Mouse (Mus musculus) right cerebral cortex, postnatal 10 days (tissue): Measurements from ENCODE around the gene Ubac1.

Source experiments
- DNase-seq, 2 experiments: peaks; one replicate each; pipeline ENCODE4 v3.0.0; 2021; ENCODE audit warnings: low spot score in 2 of 2

The Ubac1 gene

GRCm38 (mm10) chr2:26021561-26022257, at the start of gene Ubac1:
Gene Ubac1, minus strand, starts transcription at chr2:26021747.
- DNase-seq, result peak; percentile 94 to 95

- DNase-seq, result no peak
These were observed 47.0 kb upstream of the Ubac1 start for GRCm38 (mm10) chr2:26068592-26068991.

GRCm38 (mm10) chr2:26068175-26068574, 46.6 kb upstream of the Ubac1 start:
- DNase-seq, result no peak

- peak; percentile 87 to 92 for DNase-seq
These were observed 45.0 kb upstream of the Ubac1 start for GRCm38 (mm10) chr2:26066527-26066926.

- DNase-seq, result no peak
These were observed 41.3 kb upstream of the Ubac1 start for GRCm38 (mm10) chr2:26062742-26063427.

- DNase-seq, result no peak
These were observed 40.7 kb upstream of the Ubac1 start for GRCm38 (mm10) chr2:26062241-26062640.

GRCm38 (mm10) chr2:26061018-26061666, 39.6 kb upstream of the Ubac1 start:
- peak; percentile 70 to 83 for DNase-seq

GRCm38 (mm10) chr2:26057053-26057452, 35.5 kb upstream of the Ubac1 start:
- no peak for DNase-seq

- no peak for DNase-seq
These were observed 34.7 kb upstream of the Ubac1 start for GRCm38 (mm10) chr2:26056226-26056625.

GRCm38 (mm10) chr2:26055747-26056102, 34.2 kb upstream of the Ubac1 start:
- no peak for DNase-seq

GRCm38 (mm10) chr2:26055046-26055746, 33.6 kb upstream of the Ubac1 start:
- DNase-seq, result peak; percentile 60 to 71

GRCm38 (mm10) chr2:26052806-26053205, 31.3 kb upstream of the Ubac1 start:
- no peak for DNase-seq

GRCm38 (mm10) chr2:26048816-26049215, 27.3 kb upstream of the Ubac1 start:
- no peak for DNase-seq

- DNase-seq, result peak in 1 of 2 experiments; percentile 33
These were observed 22.7 kb upstream of the Ubac1 start for GRCm38 (mm10) chr2:26044216-26044615.

- no peak for DNase-seq
These were observed 21.1 kb upstream of the Ubac1 start for GRCm38 (mm10) chr2:26042603-26043002.

- no peak for DNase-seq
These were observed 19.7 kb upstream of the Ubac1 start for GRCm38 (mm10) chr2:26041163-26041810.

- DNase-seq, result peak; percentile 85 to 88
These were observed 18.4 kb upstream of the Ubac1 start for GRCm38 (mm10) chr2:26039951-26040350.

GRCm38 (mm10) chr2:26037386-26037785, 15.8 kb upstream of the Ubac1 start:
- DNase-seq, result no peak

GRCm38 (mm10) chr2:26034344-26035050, 12.9 kb upstream of the Ubac1 start:
- no peak for DNase-seq

- no peak for DNase-seq
These were observed 8.7 kb upstream of the Ubac1 start for GRCm38 (mm10) chr2:26030288-26030687.
